Mouse (Mus musculus): ENCODE measurements around the gene Ptprm. TPM values are rescaled to one million over a fixed set of nuclear protein-coding genes. Genes with fewer than 3 reads are reported as not detected.

Ptprm gene
- polyA plus RNA-seq, 1 experiment from 2014 or later, result 1.4 TPM

- Histone ChIP-seq H3K4me2 (ENCODE audit: low read depth, low read length) (no peak overlapping the region), H3K4me1 (ENCODE audit: insufficient read depth) (peaks cover 7% of the 10 kb centered on the region), H3K27ac (ENCODE audit: low read depth) (no peak overlapping the region), H3K36me3 (replicated peaks; ENCODE audit: insufficient read depth, low read length) (no peaks in the 10 kb centered on the region), H3K27me3 (ENCODE audit: insufficient read depth, low read length) (no peaks in the 10 kb centered on the region), H3K4me3 (ENCODE audit: low read depth, low read length) (no peak overlapping the region), H3K9ac (replicated peaks) (no peak overlapping the region), H3K9me3 (ENCODE audit: low read length) (no peaks in the 10 kb centered on the region)
- DNase-seq (no peak), ATAC-seq (no peak)
- 81% methylated on average over 9 of the region's 9 CpGs for WGBS (ENCODE audit: insufficient replicate concordance)
- TF ChIP-seq EP300 (IDR thresholded peaks at IDR 0.05; ENCODE audit: low read depth) (no peak), CTCF (IDR thresholded peaks at IDR 0.05; ENCODE audit: low read depth) (no peak)
Measured at GRCm38 (mm10) chr17:66712456-66713205, 641.6 kb downstream of the Ptprm start.

GRCm38 (mm10) chr17:66711221-66712016, 642.8 kb downstream of the Ptprm start:
- Histone ChIP-seq H3K4me1 (ENCODE audit: insufficient read depth) (peaks cover 7% of the 10 kb centered on the region), H3K4me2 (ENCODE audit: low read depth, low read length) (peak overlapping the region; percentile 2; the same call in 1 of the 2 replicates), H3K9ac (replicated peaks) (no peak overlapping the region), H3K4me3 (ENCODE audit: low read depth, low read length) (no peak overlapping the region), H3K36me3 (replicated peaks; ENCODE audit: insufficient read depth, low read length) (no peaks in the 10 kb centered on the region), H3K27me3 (ENCODE audit: insufficient read depth, low read length) (no peaks in the 10 kb centered on the region), H3K9me3 (ENCODE audit: low read length) (no peaks in the 10 kb centered on the region), H3K27ac (ENCODE audit: low read depth) (peak overlapping the region; percentile 60)
- DNase-seq (peak; percentile 17), ATAC-seq (peak; percentile 29; the same call in 1 of the 2 replicates)
- TF ChIP-seq EP300 (IDR thresholded peaks at IDR 0.05; ENCODE audit: low read depth), result no peak
- TF ChIP-seq CTCF (IDR thresholded peaks at IDR 0.05; ENCODE audit: low read depth), result no peak
- 61% methylated on average over 6 of the region's 6 CpGs for WGBS (ENCODE audit: insufficient replicate concordance)

- peaks cover 7% of the 10 kb centered on the region for H3K4me1 ChIP-seq (ENCODE audit: insufficient read depth)
- no peak overlapping the region for H3K9ac ChIP-seq (replicated peaks)
- H3K4me3 ChIP-seq (ENCODE audit: low read depth, low read length), result no peak overlapping the region
- peak overlapping the region; percentile 60 for H3K27ac ChIP-seq (ENCODE audit: low read depth)
- peak overlapping the region; percentile 2; the same call in 1 of the 2 replicates for H3K4me2 ChIP-seq (ENCODE audit: low read depth, low read length)
- H3K9me3 ChIP-seq (ENCODE audit: low read length), result no peaks in the 10 kb centered on the region
- no peak for ATAC-seq
- TF ChIP-seq EP300 (IDR thresholded peaks at IDR 0.05; ENCODE audit: low read depth) (no peak), CTCF (IDR thresholded peaks at IDR 0.05; ENCODE audit: low read depth) (no peak)
- H3K27me3 ChIP-seq (ENCODE audit: insufficient read depth, low read length), result no peaks in the 10 kb centered on the region
- no peaks in the 10 kb centered on the region for H3K36me3 ChIP-seq (replicated peaks; ENCODE audit: insufficient read depth, low read length)
- no peak for DNase-seq
- WGBS (ENCODE audit: insufficient replicate concordance), result 31% methylated on average over 4 of the region's 4 CpGs
Measured at GRCm38 (mm10) chr17:66710568-66710967, 643.7 kb downstream of the Ptprm start.

GRCm38 (mm10) chr17:66708748-66709147, 645.5 kb downstream of the Ptprm start:
- 81% methylated on average over 4 of the region's 4 CpGs for WGBS (ENCODE audit: insufficient replicate concordance)
- H3K4me3 ChIP-seq (ENCODE audit: low read depth, low read length), result no peak overlapping the region
- TF ChIP-seq EP300 (IDR thresholded peaks at IDR 0.05; ENCODE audit: low read depth) (no peak), CTCF (IDR thresholded peaks at IDR 0.05; ENCODE audit: low read depth) (no peak)
- no peak overlapping the region for H3K9ac ChIP-seq (replicated peaks)
- no peaks in the 10 kb centered on the region for H3K9me3 ChIP-seq (ENCODE audit: low read length)
- H3K4me1 ChIP-seq (ENCODE audit: insufficient read depth), result peaks cover 7% of the 10 kb centered on the region
- no peak for DNase-seq
- no peaks in the 10 kb centered on the region for H3K27me3 ChIP-seq (ENCODE audit: insufficient read depth, low read length)
- no peaks in the 10 kb centered on the region for H3K36me3 ChIP-seq (replicated peaks; ENCODE audit: insufficient read depth, low read length)
- no peak for ATAC-seq
- H3K27ac ChIP-seq (ENCODE audit: low read depth), result no peak overlapping the region
- no peak overlapping the region for H3K4me2 ChIP-seq (ENCODE audit: low read depth, low read length)

- no peaks in the 10 kb centered on the region for H3K36me3 ChIP-seq (replicated peaks; ENCODE audit: insufficient read depth, low read length)
- ATAC-seq (no peak), DNase-seq (no peak)
- no peaks in the 10 kb centered on the region for H3K27me3 ChIP-seq (ENCODE audit: insufficient read depth, low read length)
- H3K4me3 ChIP-seq (ENCODE audit: low read depth, low read length), result no peak overlapping the region
- 46% methylated on average over 8 of the region's 8 CpGs for WGBS (ENCODE audit: insufficient replicate concordance)
- no peak overlapping the region for H3K9ac ChIP-seq (replicated peaks)
- no peaks in the 10 kb centered on the region for H3K9me3 ChIP-seq (ENCODE audit: low read length)
- no peak overlapping the region for H3K4me2 ChIP-seq (ENCODE audit: low read depth, low read length)
- peaks cover 7% of the 10 kb centered on the region for H3K4me1 ChIP-seq (ENCODE audit: insufficient read depth)
- no peak for TF ChIP-seq EP300 (IDR thresholded peaks at IDR 0.05; ENCODE audit: low read depth)
- no peak for TF ChIP-seq CTCF (IDR thresholded peaks at IDR 0.05; ENCODE audit: low read depth)
- H3K27ac ChIP-seq (ENCODE audit: low read depth), result no peak overlapping the region
Measured at GRCm38 (mm10) chr17:66707684-66708083, 646.6 kb downstream of the Ptprm start.
